26 mouse cellular contexts compared by ENCODE assay signal in the genomic region with DNA sequence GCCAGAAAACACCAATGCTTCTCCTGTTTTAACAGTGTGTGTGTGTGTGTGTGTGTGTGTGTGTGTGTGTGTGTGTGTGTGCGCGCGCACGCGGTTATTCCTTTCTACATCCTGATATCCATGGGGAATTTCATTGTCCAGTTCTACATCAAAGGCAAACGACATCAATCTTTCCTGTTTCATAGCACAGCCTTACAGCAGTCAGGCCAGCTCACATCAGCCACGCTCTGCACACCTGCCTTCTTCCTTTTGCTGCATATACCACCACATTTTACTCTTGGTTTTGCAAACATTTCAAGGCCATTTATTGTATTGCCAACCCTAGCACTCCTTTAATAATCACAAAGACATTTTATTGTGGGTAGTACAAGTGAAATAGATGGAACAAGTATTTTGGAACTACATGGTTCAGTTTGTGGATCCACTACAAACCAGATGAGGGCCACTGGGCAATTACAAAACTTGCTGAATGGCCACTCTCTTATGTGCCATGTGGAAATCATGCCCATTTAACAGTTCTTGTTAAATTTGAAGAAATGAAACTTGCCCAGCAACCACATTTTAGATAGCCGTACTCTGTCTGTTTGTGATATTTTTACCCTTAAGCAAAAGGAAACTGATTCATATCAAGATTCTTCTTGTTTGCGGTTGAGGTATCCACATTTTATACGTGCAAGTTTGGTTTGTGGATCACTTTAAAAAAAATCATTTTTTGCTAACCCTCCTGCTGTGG.
DNase-seq lines count a peak whose midpoint lies in the region; ATAC-seq and TF ChIP-seq lines count a peak whose summit lies in the region.
"Had no signal": no experiment of that assay in that cellular context is flagged by ENCODE, and none has a peak within 500 bp of the region (broad histone marks: within the 10 kb centered on the region; RNA-seq: fewer than 3 reads in every experiment).

No protein-coding gene starts in this region.

- no peak for TF ChIP-seq CTCF in lung, adult 2 months (IDR thresholded peaks at IDR 0.05; ENCODE audit: insufficient read depth, low read length)

- H3K27me3 ChIP-seq in midbrain, embryonic 15.5 days (replicated peaks), result no peaks in the 10 kb centered on the region
- no peaks in the 10 kb centered on the region for H3K27me3 ChIP-seq in midbrain, embryonic 16.5 days (ENCODE audit: control insufficient read depth, insufficient read depth, low read depth, low read length)
- H3K27me3 ChIP-seq: heart, embryonic 13.5 days; intestine, embryonic 15.5 days; liver, embryonic 12.5 days had no signal

- no peak overlapping the region for H3K4me3 ChIP-seq in midbrain, embryonic 15.5 days
- no peak overlapping the region for H3K4me3 ChIP-seq in midbrain, embryonic 16.5 days (ENCODE audit: low read depth, low read length)
- no peak overlapping the region for H3K4me3 ChIP-seq in lung, adult 2 months (replicated peaks; ENCODE audit: extremely low read depth, low read depth, low read length)
- H3K4me3 ChIP-seq: erythroblast, embryonic 14.5 days; heart, embryonic 13.5 days; intestine, embryonic 15.5 days; liver, embryonic 12.5 days had no signal

- H3K9ac ChIP-seq in midbrain, embryonic 15.5 days, result no peak overlapping the region
- H3K9ac ChIP-seq in midbrain, embryonic 16.5 days (ENCODE audit: low read depth, low read length), result no peak overlapping the region
- H3K9ac ChIP-seq: heart, embryonic 13.5 days; intestine, embryonic 15.5 days; liver, embryonic 12.5 days; liver, postnatal 0 days had no signal

- no peak for DNase-seq in lung, adult 2 months
- DNase-seq in yolk sac, embryonic 10.5 days (ENCODE audit: low spot score), result no peak
- DNase-seq: adrenal gland, adult 8-10 months; cerebellum, adult 18-20 months; cerebellum, postnatal 10 days; heart, postnatal 10 days; kidney, adult 2 months; kidney, postnatal 4 days; layer of hippocampus, postnatal 36 days; left cerebral cortex, postnatal 4 days; liver, postnatal 0 days; lung, postnatal 10 days; thymus, adult 2 months had no signal

- ATAC-seq in midbrain, embryonic 15.5 days (replicated peaks), result 0 out of 2 replicates have a peak, but pooled peaks have one; percentile 60
- no peak for ATAC-seq in midbrain, embryonic 16.5 days
- ATAC-seq in common myeloid progenitor, adult 5-6 weeks (replicated peaks; ENCODE audit: low read depth, poor library complexity, severe bottlenecking), result 0 out of 2 replicates have a peak, but pooled peaks have one; percentile 39
- peak; percentile 76 for ATAC-seq in megakaryocyte, adult 5-6 weeks (ENCODE audit: poor library complexity, severe bottlenecking)
- ATAC-seq in frontal cortex, adult (ENCODE audit: low TSS enrichment), result no peak
- ATAC-seq: forebrain, embryonic 16.5 days; hindbrain, postnatal 0 days; intestine, embryonic 15.5 days; liver, embryonic 12.5 days; liver, postnatal 0 days had no signal

- WGBS in midbrain, embryonic 15.5 days, result 86% methylated on average over 10 of the region's 10 CpGs
- 74% methylated on average over 10 of the region's 10 CpGs for WGBS in midbrain, embryonic 16.5 days
- 68% methylated on average over 10 of the region's 10 CpGs for WGBS in lung, adult 2 months

- H3K9me3 ChIP-seq in midbrain, embryonic 15.5 days, result no peaks in the 10 kb centered on the region
- no peaks in the 10 kb centered on the region for H3K9me3 ChIP-seq in midbrain, embryonic 16.5 days (replicated peaks; ENCODE audit: control insufficient read depth, low read length, poor library complexity, severe bottlenecking)
- H3K9me3 ChIP-seq: heart, embryonic 13.5 days; intestine, embryonic 15.5 days; liver, embryonic 12.5 days had no signal

- TF ChIP-seq POLR2A in lung, adult 2 months (IDR thresholded peaks at IDR 0.05; ENCODE audit: borderline replicate concordance, extremely low read depth, low read depth, low read length), result no peak

- no peaks in the 10 kb centered on the region for H3K4me1 ChIP-seq in midbrain, embryonic 15.5 days
- H3K4me1 ChIP-seq in midbrain, embryonic 16.5 days (ENCODE audit: control insufficient read depth, insufficient read depth, low read length), result no peaks in the 10 kb centered on the region
- no peaks in the 10 kb centered on the region for H3K4me1 ChIP-seq in lung, adult 2 months (ENCODE audit: control insufficient read depth, insufficient read depth, low read length)
- H3K4me1 ChIP-seq: heart, embryonic 13.5 days; intestine, embryonic 15.5 days; liver, embryonic 12.5 days had no signal

- H3K4me2 ChIP-seq in midbrain, embryonic 15.5 days, result no peak overlapping the region
- H3K4me2 ChIP-seq in midbrain, embryonic 16.5 days (ENCODE audit: low read length), result no peak overlapping the region
- H3K4me2 ChIP-seq: heart, embryonic 13.5 days; intestine, embryonic 15.5 days; liver, embryonic 12.5 days had no signal

- H3K27ac ChIP-seq in midbrain, embryonic 15.5 days, result no peak overlapping the region
- no peak overlapping the region for H3K27ac ChIP-seq in midbrain, embryonic 16.5 days (ENCODE audit: low read length)
- H3K27ac ChIP-seq: heart, embryonic 13.5 days; hindbrain, postnatal 0 days; intestine, embryonic 15.5 days; kidney, postnatal 0 days; liver, embryonic 12.5 days had no signal

- no peaks in the 10 kb centered on the region for H3K36me3 ChIP-seq in midbrain, embryonic 15.5 days (replicated peaks)
- H3K36me3 ChIP-seq in midbrain, embryonic 16.5 days (ENCODE audit: control insufficient read depth, insufficient read depth, low read length), result no peaks in the 10 kb centered on the region
- H3K36me3 ChIP-seq: G1E; heart, embryonic 13.5 days; intestine, embryonic 15.5 days; liver, embryonic 12.5 days had no signal

Comparison
In these comparisons a context has a peak if more than half of its experiments do, and no peak if none do; other contexts are left out.
1. ATAC-seq: peak in midbrain, embryonic 15.5 days (single experiment), common myeloid progenitor, adult 5-6 weeks (single experiment) and megakaryocyte, adult 5-6 weeks (single experiment); none in midbrain, embryonic 16.5 days (single experiment) and frontal cortex, adult (single experiment).